Mouse (Mus musculus): ENCODE data around the gene Gm6096.

The Gm6096 gene

GRCm38 (mm10) chr7:34234610-34235561 is 16.0 kb upstream of the Gm6096 start:
- no peak for DNase-seq (ENCODE audit: extremely low read depth, low read depth, low spot score)

DNA sequence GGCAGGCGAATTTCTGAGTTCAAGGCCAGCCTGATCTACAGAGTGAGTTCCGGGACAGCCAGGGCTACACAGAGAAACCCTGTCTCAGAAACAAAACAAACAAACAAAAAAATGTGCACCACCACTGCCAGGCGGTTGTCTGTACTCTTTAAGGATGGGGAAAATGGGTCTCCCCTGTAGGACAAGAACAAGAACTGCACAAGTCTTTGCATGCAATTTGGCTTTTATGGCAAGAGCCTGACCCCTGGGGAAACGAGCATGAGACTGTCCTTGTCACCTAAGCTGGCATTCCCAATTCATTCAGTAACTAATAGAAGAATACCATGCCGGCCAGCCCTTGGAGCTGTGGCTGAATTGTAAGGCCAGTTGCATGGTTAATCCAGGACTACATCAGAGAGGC is 15.2 kb upstream of the Gm6096 start:
- DNase-seq (ENCODE audit: extremely low read depth, low read depth, low spot score), result no peak

DNA sequence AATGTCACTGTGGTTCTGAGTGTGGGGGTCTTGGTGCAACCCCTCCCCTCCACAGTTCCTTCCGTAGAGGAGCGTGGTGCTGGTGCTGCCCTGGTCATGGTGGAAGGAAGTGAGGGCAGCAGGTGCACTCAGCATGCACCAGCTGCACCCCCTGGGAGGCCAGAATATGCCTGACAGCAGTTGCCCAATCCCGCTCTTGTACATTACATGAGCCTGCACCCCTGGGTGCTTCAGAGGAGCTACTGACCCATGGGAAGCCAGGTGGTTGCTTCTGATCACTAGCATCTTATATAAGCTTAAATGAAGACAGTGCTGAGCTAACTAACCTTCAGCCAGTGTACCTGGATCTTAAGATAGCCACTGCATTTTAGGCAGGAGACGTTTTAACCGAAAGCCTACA is 12.8 kb upstream of the Gm6096 start:
- DNase-seq (ENCODE audit: extremely low read depth, low read depth, low spot score), result no peak

- no peak for DNase-seq (ENCODE audit: extremely low read depth, low read depth, low spot score)
Measured at GRCm38 (mm10) chr7:34242176-34242575, 8.7 kb upstream of the Gm6096 start.

DNA sequence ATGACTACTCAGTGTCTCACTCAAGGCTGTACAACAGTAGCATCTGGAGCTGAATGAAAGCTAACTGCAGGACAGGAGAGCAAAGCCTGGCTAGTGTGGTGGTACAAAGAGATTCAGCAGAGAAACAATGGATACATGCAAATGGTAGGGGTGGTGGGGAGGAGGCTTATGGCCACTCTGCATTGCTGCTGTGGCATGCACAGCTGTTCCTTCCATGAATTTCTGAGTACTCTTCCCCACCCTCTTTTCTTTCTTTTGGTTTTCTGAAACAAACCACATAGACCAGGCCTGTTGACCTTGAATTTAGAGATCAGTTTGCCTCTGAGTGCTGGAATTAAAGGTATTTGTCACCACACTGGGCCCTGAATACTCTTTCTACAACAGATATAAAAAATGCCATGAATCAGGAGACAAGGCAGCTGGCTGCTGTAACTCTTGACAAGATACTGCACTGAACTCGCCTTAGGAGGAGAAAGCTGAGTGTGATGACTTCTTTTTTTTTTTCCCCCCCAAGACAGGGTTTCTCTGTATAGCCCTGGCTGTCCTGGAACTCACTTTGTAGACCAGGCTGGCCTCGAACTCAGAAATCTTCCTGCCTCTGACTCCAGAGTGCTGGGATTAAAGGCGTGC is 3.9 kb upstream of the Gm6096 start:
- no peak for DNase-seq (ENCODE audit: extremely low read depth, low read depth, low spot score)

- no peak for DNase-seq (ENCODE audit: extremely low read depth, low read depth, low spot score)
Measured at GRCm38 (mm10) chr7:34252030-34252429, 1.2 kb downstream of the Gm6096 start.

- DNase-seq (ENCODE audit: extremely low read depth, low read depth, low spot score), result no peak
Measured at GRCm38 (mm10) chr7:34255137-34255536, 4.3 kb downstream of the Gm6096 start.

DNA sequence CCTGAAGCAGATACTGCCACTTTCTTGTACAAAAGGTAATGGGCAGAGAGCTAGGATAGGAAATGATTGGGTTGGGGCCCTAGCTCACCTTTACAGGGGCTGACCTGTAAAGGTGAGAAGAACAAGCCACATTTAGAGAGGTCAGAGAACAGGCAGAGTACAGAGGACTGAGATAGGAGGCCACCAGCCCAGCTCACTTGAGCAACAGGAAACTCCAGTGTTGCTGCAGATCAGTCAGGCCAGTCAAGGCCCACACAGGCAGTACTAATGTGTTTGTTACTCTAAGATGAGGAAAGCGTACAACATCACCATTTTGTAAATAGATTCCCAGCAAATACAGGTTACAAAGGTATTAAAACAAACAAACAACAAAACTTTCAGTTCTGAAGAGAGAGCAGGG is 5.1 kb downstream of the Gm6096 start:
- DNase-seq (ENCODE audit: extremely low read depth, low read depth, low spot score), result no peak

DNA sequence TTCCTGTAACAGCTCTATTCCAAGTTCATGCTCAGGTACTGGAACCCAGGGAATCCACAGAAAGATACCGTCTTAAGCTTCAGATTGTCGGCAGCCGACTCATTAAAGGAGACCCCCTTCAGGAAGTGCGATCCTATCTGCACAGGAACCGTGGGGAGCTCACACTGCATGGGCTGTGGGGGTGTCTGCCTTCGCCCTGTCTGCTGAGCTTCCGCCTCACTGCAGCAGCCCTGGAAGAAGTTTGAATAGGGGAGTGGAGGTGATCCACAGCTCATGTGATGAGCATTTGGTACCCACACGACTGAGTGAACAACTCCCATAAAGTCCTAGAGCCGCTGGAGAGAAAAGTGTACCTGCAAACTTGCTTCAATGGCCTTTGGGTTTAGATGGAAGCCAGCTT is 6.4 kb downstream of the Gm6096 start:
- DNase-seq (ENCODE audit: extremely low read depth, low read depth, low spot score), result no peak

- DNase-seq (ENCODE audit: extremely low read depth, low read depth, low spot score), result no peak
Measured at GRCm38 (mm10) chr7:34258407-34258806, 7.6 kb downstream of the Gm6096 start.

DNA sequence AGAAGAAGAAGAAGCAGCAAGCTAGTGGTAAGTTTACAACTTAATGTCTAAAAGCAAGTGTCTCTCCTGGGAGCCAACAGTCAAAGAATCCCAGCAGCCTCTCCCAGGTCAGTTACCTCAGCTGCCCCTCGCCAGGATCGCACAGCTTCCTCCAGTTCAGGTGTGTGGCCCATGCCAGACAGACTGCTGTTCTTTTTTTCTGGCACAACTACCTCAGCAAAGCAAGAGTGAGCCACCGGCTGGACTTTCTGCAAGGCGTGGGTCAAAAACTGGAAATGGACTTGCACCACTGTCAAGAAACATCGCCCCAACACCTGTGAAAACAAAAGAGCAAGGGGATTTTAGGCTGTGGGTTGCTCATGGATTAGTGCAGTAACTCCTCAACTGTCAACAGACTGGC is 12.6 kb downstream of the Gm6096 start:
- no peak for DNase-seq (ENCODE audit: extremely low read depth, low read depth, low spot score)

DNA sequence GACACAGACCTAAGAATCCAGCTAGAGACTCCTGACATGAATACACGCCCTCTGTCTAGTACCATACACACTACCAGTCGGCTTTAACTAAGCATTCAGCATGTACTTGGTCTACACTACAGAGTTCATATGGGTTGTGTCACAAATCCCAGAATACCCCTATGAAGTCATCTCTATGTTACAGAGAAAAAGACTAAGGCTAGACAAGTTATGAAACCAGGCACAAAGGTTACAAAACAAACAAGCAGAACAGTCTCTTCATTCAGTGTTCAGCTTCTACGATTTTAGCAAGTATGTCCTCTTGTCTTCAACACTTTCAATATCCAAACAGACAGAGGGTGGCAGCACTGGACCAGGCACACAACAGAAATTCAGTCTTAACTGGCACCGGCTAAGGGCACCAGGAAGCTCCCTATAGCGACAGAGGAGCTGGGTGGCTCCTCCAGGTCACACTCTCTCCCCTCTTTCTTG is 15.1 kb downstream of the Gm6096 start:
- DNase-seq (ENCODE audit: extremely low read depth, low read depth, low spot score), result no peak

GRCm38 (mm10) chr7:34266421-34266820 is 15.6 kb downstream of the Gm6096 start:
- DNase-seq (ENCODE audit: extremely low read depth, low read depth, low spot score), result no peak

- DNase-seq (ENCODE audit: extremely low read depth, low read depth, low spot score), result no peak
Measured at GRCm38 (mm10) chr7:34268463-34268862, 17.6 kb downstream of the Gm6096 start.

- no peak for DNase-seq (ENCODE audit: extremely low read depth, low read depth, low spot score)
Measured at GRCm38 (mm10) chr7:34272465-34272864, 21.6 kb downstream of the Gm6096 start.

GRCm38 (mm10) chr7:34276066-34276465 is 25.2 kb downstream of the Gm6096 start:
- DNase-seq (ENCODE audit: extremely low read depth, low read depth, low spot score), result no peak

GRCm38 (mm10) chr7:34277656-34278055 is 26.8 kb downstream of the Gm6096 start:
- DNase-seq (ENCODE audit: extremely low read depth, low read depth, low spot score), result no peak

GRCm38 (mm10) chr7:34290450-34291151 is 39.8 kb downstream of the Gm6096 start:
- DNase-seq (ENCODE audit: extremely low read depth, low read depth, low spot score), result no peak

GRCm38 (mm10) chr7:34291265-34291664 is 40.4 kb downstream of the Gm6096 start:
- DNase-seq (ENCODE audit: extremely low read depth, low read depth, low spot score), result no peak

DNA sequence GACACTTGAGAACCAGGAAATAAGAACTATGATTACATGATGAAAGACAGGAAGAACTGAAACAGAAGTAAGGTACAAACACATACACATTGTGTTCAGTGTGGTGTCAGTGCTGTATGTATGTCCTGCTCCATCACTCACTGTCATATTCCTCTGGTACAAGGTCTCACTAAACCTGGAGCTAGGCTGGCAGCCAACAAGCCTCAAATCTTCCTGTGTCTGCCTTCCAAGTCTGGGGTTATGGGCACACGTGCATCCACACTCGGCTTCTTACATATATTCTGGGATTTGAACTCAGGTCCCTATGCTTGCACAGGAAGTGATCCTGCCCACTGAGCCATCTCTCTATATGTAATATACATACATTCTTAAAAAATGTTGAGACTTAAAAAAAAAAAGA is 41.8 kb downstream of the Gm6096 start:
- DNase-seq (ENCODE audit: extremely low read depth, low read depth, low spot score), result no peak

- DNase-seq (ENCODE audit: extremely low read depth, low read depth, low spot score), result no peak
Measured at GRCm38 (mm10) chr7:34296124-34296523, 45.3 kb downstream of the Gm6096 start.

DNA sequence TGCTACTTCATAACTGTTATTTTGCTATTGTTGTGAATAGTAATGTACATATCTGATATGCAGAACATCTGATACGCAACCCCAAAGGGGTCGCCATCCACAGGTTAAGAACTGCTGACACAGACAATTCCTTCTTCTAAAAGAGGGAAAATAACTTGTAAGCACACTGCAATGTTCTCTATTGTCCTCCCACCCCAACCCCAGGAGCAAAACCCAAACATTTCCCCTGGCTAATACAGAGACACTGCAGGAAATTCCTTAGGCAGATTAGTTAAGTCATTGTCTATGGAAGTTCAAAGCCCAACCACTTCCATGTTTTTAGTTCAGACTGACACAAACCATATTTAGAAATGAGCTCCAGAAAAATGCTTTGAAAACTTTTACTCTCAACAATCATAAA is 48.0 kb downstream of the Gm6096 start:
- DNase-seq (ENCODE audit: extremely low read depth, low read depth, low spot score), result no peak

Data from fat pad, adult 2 months (tissue).